Mouse (Mus musculus) heart, embryonic 11.5 days (tissue): ENCODE results near the gene Atg7. TPM values are rescaled to one million over a fixed set of nuclear protein-coding genes. Genes with fewer than 3 reads are reported as not detected.
A peak's percentile ranks its signal among the peaks of the same experiment; 100 is the strongest.

Source experiments
- ATAC-seq: fragments of 200-750 bp; cut with Nextera tagmentation; replicated peaks from 2 replicates; pipeline ENCODE4 v1.8.0; 2017; ENCODE audit warnings: moderate library complexity; ENCODE audit not compliant: insufficient number of reproducible peaks, low FRiP score, low TSS enrichment
- H3K27ac ChIP-seq: fragments of 300-500 bp; sonication (generic); 2 replicates; pipeline ENCODE4 v1.5.1; 2014; ENCODE audit warnings: mild to moderate bottlenecking, low read depth, low read length
- H3K27me3 ChIP-seq: fragments of 300-500 bp; sonication (generic); 2 replicates; pipeline ENCODE4 v1.6.1; 2014; ENCODE audit warnings: mild to moderate bottlenecking, low read length, mixed read lengths; ENCODE audit not compliant: control insufficient read depth, insufficient read depth
- H3K36me3 ChIP-seq: fragments of 300-500 bp; sonication (generic); 2 replicates; pipeline ENCODE4 v1.6.1; 2014; ENCODE audit warnings: mild to moderate bottlenecking, low read length, moderate library complexity, mixed read lengths; ENCODE audit not compliant: control insufficient read depth, insufficient read depth
- H3K4me1 ChIP-seq: fragments of 300-500 bp; sonication (generic); 2 replicates; pipeline ENCODE4 v1.6.1; 2014; ENCODE audit warnings: low read length; ENCODE audit not compliant: control insufficient read depth, insufficient read depth
- H3K4me2 ChIP-seq: fragments of 300-500 bp; sonication (generic); 2 replicates; pipeline ENCODE4 v1.6.1; 2014; ENCODE audit warnings: mild to moderate bottlenecking, moderate library complexity
- H3K4me3 ChIP-seq: fragments of 300-500 bp; sonication (generic); 2 replicates; pipeline ENCODE4 v1.5.1; 2014; ENCODE audit warnings: low read depth, low read length
- H3K9ac ChIP-seq: fragments of 300-500 bp; sonication (generic); 2 replicates; pipeline ENCODE4 v1.6.1; 2014; ENCODE audit warnings: mild to moderate bottlenecking, low read depth, low read length, moderate library complexity
- H3K9me3 ChIP-seq: fragments of 300-500 bp; sonication (generic); replicated peaks from 2 replicates; pipeline ENCODE4 v1.6.1; 2016; ENCODE audit warnings: low read length; ENCODE audit not compliant: control insufficient read depth
- WGBS: fragments of 180-500 bp; shearing (Covaris S2); extraction: QIAGEN DNeasy Blood & Tissue Kit; methylation state at CpG from one replicate; pipeline ENCODE4 v1.1.7; 2014; ENCODE audit not compliant: insufficient replicate concordance; 5-methylcytosine and 5-hydroxymethylcytosine counted together
- polyA plus RNA-seq: library from polyadenylated mRNA; unstranded; fragments of >200 nt; fragmentation: Nextera tagmentation; extraction: Ambion mirVana; gene quantifications from 2 replicates; pipeline ENCODE4 v1.2.1, GENCODE M21; 2014

The Atg7 gene
- polyA plus RNA-seq, 1 experiment from 2014 or later, result 16.9 TPM

GRCm38 (mm10) chr6:114814199-114814881, 171.4 kb downstream of the Atg7 start:
- 75% methylated on average over 6 of the region's 6 CpGs for WGBS
- Histone ChIP-seq H3K36me3 (no peaks in the 10 kb centered on the region), H3K4me3 (no peak overlapping the region), H3K27me3 (no peaks in the 10 kb centered on the region), H3K9ac (no peak overlapping the region), H3K9me3 (no peaks in the 10 kb centered on the region), H3K4me1 (peaks cover 24% of the 10 kb centered on the region), H3K27ac (no peak overlapping the region), H3K4me2 (no peak overlapping the region)
- ATAC-seq, result no peak

GRCm38 (mm10) chr6:114814882-114815650, 172.2 kb downstream of the Atg7 start:
- WGBS, result 88% methylated on average over 5 of the region's 5 CpGs
- Histone ChIP-seq H3K4me2 (no peak overlapping the region), H3K9ac (no peak overlapping the region), H3K4me1 (peaks cover 30% of the 10 kb centered on the region), H3K4me3 (no peak overlapping the region), H3K27me3 (no peaks in the 10 kb centered on the region), H3K27ac (no peak overlapping the region), H3K36me3 (no peaks in the 10 kb centered on the region), H3K9me3 (no peaks in the 10 kb centered on the region)
- no peak for ATAC-seq

- 20% methylated on average over 11 of the region's 11 CpGs for WGBS
- H3K4me2 ChIP-seq, result no peak overlapping the region
- H3K9me3 ChIP-seq, result peaks cover 3% of the 10 kb centered on the region; the same call in 1 of the 2 replicates
- 0 out of 2 replicates have a peak overlapping the region, but pooled peaks have one; percentile 16 for H3K9ac ChIP-seq
- H3K27ac ChIP-seq, result peak overlapping the region; percentile 47
- no peak overlapping the region for H3K4me3 ChIP-seq
- H3K4me1 ChIP-seq, result peaks cover 46% of the 10 kb centered on the region
- no peaks in the 10 kb centered on the region for H3K36me3 ChIP-seq
- no peaks in the 10 kb centered on the region for H3K27me3 ChIP-seq
- ATAC-seq, result no peak
Observed at GRCm38 (mm10) chr6:114817948-114818347, 175.1 kb downstream of the Atg7 start.

- peaks cover 4% of the 10 kb centered on the region; the same call in 1 of the 2 replicates for H3K9me3 ChIP-seq
- H3K27me3 ChIP-seq, result no peaks in the 10 kb centered on the region
- ATAC-seq, result peak; percentile 66
- no peaks in the 10 kb centered on the region for H3K36me3 ChIP-seq
- peaks cover 46% of the 10 kb centered on the region for H3K4me1 ChIP-seq
- 33% methylated on average over 6 of the region's 6 CpGs for WGBS
- no peak overlapping the region for H3K4me3 ChIP-seq
- 0 out of 2 replicates have a peak overlapping the region, but pooled peaks have one; percentile 16 for H3K9ac ChIP-seq
- H3K4me2 ChIP-seq, result no peak overlapping the region
- peak overlapping the region; percentile 47 for H3K27ac ChIP-seq
Observed at GRCm38 (mm10) chr6:114818471-114818870, 175.6 kb downstream of the Atg7 start.

GRCm38 (mm10) chr6:114819971-114820481, 177.1 kb downstream of the Atg7 start:
- peaks cover 4% of the 10 kb centered on the region; the same call in 1 of the 2 replicates for H3K9me3 ChIP-seq
- no peak overlapping the region for H3K4me2 ChIP-seq
- 50% methylated on average over 9 of the region's 9 CpGs for WGBS
- no peak overlapping the region for H3K4me3 ChIP-seq
- ATAC-seq, result no peak
- H3K36me3 ChIP-seq, result no peaks in the 10 kb centered on the region
- H3K27me3 ChIP-seq, result no peaks in the 10 kb centered on the region
- H3K27ac ChIP-seq, result peak overlapping the region; percentile 16; the same call in 1 of the 2 replicates
- peaks cover 46% of the 10 kb centered on the region for H3K4me1 ChIP-seq
- no peak overlapping the region for H3K9ac ChIP-seq

GRCm38 (mm10) chr6:114821646-114822045, 178.7 kb downstream of the Atg7 start:
- WGBS, result 71% methylated on average over 7 of the region's 7 CpGs
- H3K4me3 ChIP-seq, result no peak overlapping the region
- H3K27me3 ChIP-seq, result no peaks in the 10 kb centered on the region
- ATAC-seq, result no peak
- peaks cover 46% of the 10 kb centered on the region for H3K4me1 ChIP-seq
- H3K9ac ChIP-seq, result no peak overlapping the region
- peaks cover 4% of the 10 kb centered on the region; the same call in 1 of the 2 replicates for H3K9me3 ChIP-seq
- H3K27ac ChIP-seq, result peak overlapping the region; percentile 58; the same call in 1 of the 2 replicates
- H3K4me2 ChIP-seq, result no peak overlapping the region
- H3K36me3 ChIP-seq, result no peaks in the 10 kb centered on the region

GRCm38 (mm10) chr6:114826889-114827288, 184.0 kb downstream of the Atg7 start:
- Histone ChIP-seq H3K27ac (no peak overlapping the region), H3K4me2 (no peak overlapping the region), H3K9me3 (peaks cover 4% of the 10 kb centered on the region; the same call in 1 of the 2 replicates), H3K27me3 (no peaks in the 10 kb centered on the region), H3K4me3 (no peak overlapping the region), H3K36me3 (no peaks in the 10 kb centered on the region), H3K9ac (no peak overlapping the region), H3K4me1 (peaks cover 10% of the 10 kb centered on the region)
- ATAC-seq, result no peak
- WGBS, result 75% methylated on average over 2 of the region's 2 CpGs

GRCm38 (mm10) chr6:114829660-114830438, 187.0 kb downstream of the Atg7 start:
- Histone ChIP-seq H3K27me3 (no peaks in the 10 kb centered on the region), H3K36me3 (no peaks in the 10 kb centered on the region), H3K4me1 (peaks cover 30% of the 10 kb centered on the region), H3K4me3 (no peak overlapping the region), H3K27ac (no peak overlapping the region), H3K9ac (no peak overlapping the region), H3K9me3 (no peaks in the 10 kb centered on the region), H3K4me2 (no peak overlapping the region)
- WGBS, result 86% methylated on average over 9 of the region's 9 CpGs
- no peak for ATAC-seq
